Mouse (Mus musculus) olfactory bulb, adult 2 months (tissue): Measurements from ENCODE around the gene B4galt1. TPM values are rescaled to one million over a fixed set of nuclear protein-coding genes. Genes with fewer than 3 reads are reported as not detected.

Experiments
- H3K27ac ChIP-seq: fragments of 200-500 bp; 2 replicates; pipeline ENCODE4 v1.5.1; 2012; ENCODE audit warnings: low read depth, low read length; ENCODE audit not compliant: insufficient read depth
- H3K4me1 ChIP-seq: fragments of 200-500 bp; 2 replicates; pipeline ENCODE4 v1.6.1; 2012; ENCODE audit warnings: low read length; ENCODE audit not compliant: control insufficient read depth, insufficient read depth
- H3K4me3 ChIP-seq: fragments of 200-500 bp; 2 replicates; pipeline ENCODE4 v1.5.1; 2012; ENCODE audit warnings: mild to moderate bottlenecking, low read depth, low read length, moderate library complexity; ENCODE audit not compliant: insufficient read depth
- CTCF ChIP-seq: fragments of 200-500 bp; IDR thresholded peaks from 2 replicates; pipeline ENCODE4 v1.5.1; 2012; ENCODE audit warnings: low read depth, mild to moderate bottlenecking, low read length, moderate library complexity; ENCODE audit not compliant: insufficient read depth
- POLR2A ChIP-seq: fragments of 200-500 bp; IDR thresholded peaks from 2 replicates; pipeline ENCODE4 v1.6.1; 2012; ENCODE audit warnings: mild to moderate bottlenecking, low read depth, low read length, moderate library complexity; ENCODE audit not compliant: insufficient read depth
- WGBS: fragments of 180-500 bp; shearing (Covaris S2); methylation state at CpG from one replicate; pipeline ENCODE4 v1.1.7; 2018; 5-methylcytosine and 5-hydroxymethylcytosine counted together
- polyA plus RNA-seq: library from polyadenylated mRNA; stranded (reverse); fragments of >200 nt; gene quantifications from 2 replicates; pipeline ENCODE4 v1.2.4, GENCODE M21; 2012; ENCODE audit warnings: low replicate concordance; ENCODE audit not compliant: missing spikeins, insufficient read depth, insufficient read length

The B4galt1 gene
- polyA plus RNA-seq, 1 experiment, result not detected

GRCm38 (mm10) chr4:40818421-40818820 lies 35.4 kb downstream of the B4galt1 start:
- WGBS, result 88% methylated on average over 6 of the region's 6 CpGs
- Histone ChIP-seq H3K27ac (no peak overlapping the region), H3K4me3 (no peak overlapping the region), H3K4me1 (peaks cover 6% of the 10 kb centered on the region; the same call in 1 of the 2 replicates)
- TF ChIP-seq CTCF, result no peak
- no peak for TF ChIP-seq POLR2A

DNA sequence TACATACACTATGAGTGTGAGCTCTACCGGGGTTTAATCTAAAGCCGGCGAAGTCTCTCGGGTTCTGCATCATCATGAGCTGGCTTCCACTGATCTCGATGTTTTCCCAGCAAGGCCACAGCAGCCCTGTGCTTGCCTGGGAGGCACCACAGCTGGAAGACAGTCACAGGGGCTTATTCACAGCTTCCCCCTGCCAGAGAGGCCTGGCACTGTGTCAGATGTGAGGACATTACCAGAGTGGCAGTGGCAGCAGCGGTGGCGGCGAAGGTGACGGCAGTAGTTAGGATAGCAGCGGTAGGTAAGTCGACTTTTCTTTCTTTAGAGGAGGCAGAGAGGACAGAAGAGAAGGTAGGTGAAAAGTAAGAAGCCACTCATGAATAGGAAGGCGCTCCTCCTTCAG lies 35.9 kb downstream of the B4galt1 start:
- Histone ChIP-seq H3K4me1 (peaks cover 6% of the 10 kb centered on the region; the same call in 1 of the 2 replicates), H3K4me3 (no peak overlapping the region), H3K27ac (no peak overlapping the region)
- TF ChIP-seq POLR2A, result no peak
- no peak for TF ChIP-seq CTCF
- 77% methylated on average over 12 of the region's 12 CpGs for WGBS

GRCm38 (mm10) chr4:40815775-40816372 lies 37.9 kb downstream of the B4galt1 start:
- Histone ChIP-seq H3K27ac (no peak overlapping the region), H3K4me3 (no peak overlapping the region), H3K4me1 (peaks cover 9% of the 10 kb centered on the region; the same call in 1 of the 2 replicates)
- TF ChIP-seq POLR2A (no peak), CTCF (no peak)
- 60% methylated on average over 12 of the region's 12 CpGs for WGBS

DNA sequence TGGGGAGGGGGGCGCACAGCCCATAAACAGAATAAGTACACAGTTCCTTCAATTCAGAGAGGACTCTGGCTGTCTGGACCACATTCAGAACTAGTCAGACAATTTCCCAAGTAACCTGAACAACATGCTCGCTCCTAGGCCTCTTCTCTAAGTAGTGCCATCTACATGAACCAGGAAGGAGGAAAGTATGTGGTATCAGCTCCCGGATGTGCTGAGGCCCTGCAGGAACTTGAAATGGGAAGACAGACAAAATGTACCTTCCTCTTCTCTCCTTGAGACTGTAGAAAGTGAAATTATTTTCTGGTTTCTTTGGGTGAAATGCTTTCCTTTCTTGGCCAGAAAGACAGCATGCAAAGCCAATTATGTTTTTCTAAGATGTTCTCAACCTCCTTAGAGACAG lies 38.7 kb downstream of the B4galt1 start:
- 92% methylated on average over 3 of the region's 3 CpGs for WGBS
- peaks cover 9% of the 10 kb centered on the region; the same call in 1 of the 2 replicates for H3K4me1 ChIP-seq
- no peak overlapping the region for H3K4me3 ChIP-seq
- no peak overlapping the region for H3K27ac ChIP-seq
- TF ChIP-seq CTCF, result no peak

DNA sequence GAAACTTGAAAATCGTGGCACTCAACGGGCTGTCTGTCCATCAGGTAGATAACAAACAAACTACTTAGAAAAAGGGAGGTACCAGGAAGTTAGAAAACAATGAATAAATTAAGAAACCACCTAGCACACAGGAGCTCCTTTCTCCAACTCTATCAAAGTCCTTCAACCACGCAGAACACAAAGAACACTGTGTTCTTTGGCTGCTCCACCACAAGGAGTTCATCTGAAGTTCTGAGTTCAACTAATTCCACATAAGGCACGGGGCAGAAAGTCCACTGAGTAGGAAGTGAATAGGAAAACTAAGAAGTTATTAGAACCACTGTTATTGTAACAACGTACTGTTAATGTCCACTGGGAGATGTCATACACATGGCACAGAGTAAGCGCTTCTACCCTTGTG lies 39.4 kb downstream of the B4galt1 start:
- TF ChIP-seq POLR2A (no peak), CTCF (no peak)
- H3K4me3 ChIP-seq, result no peak overlapping the region
- no peak overlapping the region for H3K27ac ChIP-seq
- 83% methylated on average over 6 of the region's 6 CpGs for WGBS
- H3K4me1 ChIP-seq, result peaks cover 9% of the 10 kb centered on the region; the same call in 1 of the 2 replicates

DNA sequence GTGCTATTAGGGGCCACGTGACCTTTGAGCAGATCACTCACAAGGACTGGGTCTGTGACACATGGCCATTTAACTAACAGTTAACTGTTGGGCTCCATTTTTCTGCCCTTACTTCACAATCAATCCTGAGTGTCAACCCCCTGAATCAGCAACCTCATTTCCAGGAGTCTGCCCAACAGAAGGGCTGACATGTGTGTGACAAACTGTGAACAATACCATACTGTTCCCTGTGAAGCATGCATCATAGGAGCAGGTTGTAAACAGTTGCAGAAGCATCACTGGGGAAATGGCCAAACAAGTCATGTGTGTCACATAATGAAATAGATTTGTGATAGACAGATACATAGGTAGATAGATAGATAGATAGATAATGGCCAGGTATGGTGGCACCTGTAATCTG lies 40.9 kb downstream of the B4galt1 start:
- H3K27ac ChIP-seq, result no peak overlapping the region
- WGBS, result 92% methylated on average over 1 of the region's 1 CpGs
- H3K4me3 ChIP-seq, result no peak overlapping the region
- H3K4me1 ChIP-seq, result peaks cover 8% of the 10 kb centered on the region; the same call in 1 of the 2 replicates
- no peak for TF ChIP-seq CTCF
- TF ChIP-seq POLR2A, result no peak

DNA sequence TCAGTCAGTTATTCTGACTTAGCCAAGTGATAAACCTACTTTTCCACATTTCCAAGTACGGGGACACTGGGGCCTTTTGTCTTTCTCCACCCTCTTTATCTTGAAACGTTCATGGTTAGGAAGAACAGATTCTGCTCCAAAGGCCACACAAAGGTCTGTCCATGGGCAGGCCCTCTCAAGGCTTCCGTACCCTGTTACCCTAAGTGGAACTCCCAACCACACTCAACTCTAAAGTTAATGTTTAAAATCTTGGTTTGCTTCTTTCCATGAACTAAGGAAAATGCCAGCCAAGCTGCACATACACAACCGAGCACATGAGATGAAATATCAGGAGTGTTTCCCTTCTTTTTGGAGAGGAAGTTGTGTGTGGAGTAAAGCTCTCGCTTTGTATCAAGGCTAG lies 43.3 kb downstream of the B4galt1 start:
- H3K4me3 ChIP-seq, result no peak overlapping the region
- TF ChIP-seq CTCF (no peak), POLR2A (no peak)
- WGBS, result 91% methylated on average over 5 of the region's 5 CpGs

GRCm38 (mm10) chr4:40807382-40807781 lies 46.4 kb downstream of the B4galt1 start:
- TF ChIP-seq CTCF (no peak), POLR2A (no peak)
- Histone ChIP-seq H3K4me1 (0 out of 2 replicates have a peak, but pooled peaks cover 3% of the 10 kb centered on the region), H3K27ac (no peak overlapping the region), H3K4me3 (no peak overlapping the region)
- WGBS, result 92% methylated on average over 4 of the region's 4 CpGs

More for the DNA sequence above, 43.3 kb downstream of the B4galt1 start:
- H3K4me1 ChIP-seq, result 0 out of 2 replicates have a peak, but pooled peaks cover 3% of the 10 kb centered on the region
- no peak overlapping the region for H3K27ac ChIP-seq

DNA sequence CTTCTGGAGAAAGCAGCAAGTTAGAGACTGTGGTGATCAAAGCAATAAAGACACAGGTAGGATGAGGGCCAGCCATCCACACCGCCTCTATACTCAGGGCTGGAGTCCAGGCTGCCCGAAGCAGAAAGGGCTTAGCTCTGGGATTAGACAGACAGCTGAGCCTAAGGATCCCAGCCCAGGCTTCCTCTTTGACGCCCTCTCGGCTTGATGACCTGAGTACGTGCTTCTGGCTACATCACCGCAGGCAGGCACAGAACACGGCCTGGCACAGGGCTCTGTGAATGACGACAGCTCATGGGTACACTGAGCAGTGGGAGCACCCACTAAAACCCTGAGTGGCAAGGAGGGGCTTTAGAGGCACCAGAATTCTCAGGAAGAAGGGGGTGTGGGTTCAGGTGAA lies 48.4 kb downstream of the B4galt1 start:
- WGBS, result 92% methylated on average over 8 of the region's 8 CpGs

DNA sequence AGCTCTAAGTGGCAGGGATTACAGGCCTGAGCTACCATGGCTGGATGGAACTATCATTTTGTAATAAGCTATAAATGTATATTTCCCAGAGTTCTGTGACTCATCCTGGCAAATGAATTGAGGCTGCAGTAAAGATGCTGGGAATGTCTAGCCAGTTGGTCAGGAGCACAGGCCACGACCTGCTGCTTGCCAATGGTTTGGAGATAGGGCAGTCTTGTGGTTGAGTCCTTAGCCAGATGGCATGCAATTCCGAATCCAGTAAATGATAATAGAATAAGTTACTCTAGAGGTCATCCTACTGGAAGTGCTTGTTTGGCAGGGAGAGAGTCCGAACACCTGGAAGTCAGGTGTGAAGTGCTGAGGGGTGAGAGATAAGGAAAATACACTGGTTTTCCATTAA lies 51.0 kb downstream of the B4galt1 start:
- Histone ChIP-seq H3K4me1 (no peaks in the 10 kb centered on the region), H3K4me3 (no peak overlapping the region), H3K27ac (no peak overlapping the region)
- no peak for TF ChIP-seq POLR2A
- no peak for TF ChIP-seq CTCF
- 96% methylated on average over 3 of the region's 3 CpGs for WGBS

More for the DNA sequence above, 48.4 kb downstream of the B4galt1 start:
- Histone ChIP-seq H3K4me3 (no peak overlapping the region), H3K27ac (no peak overlapping the region), H3K4me1 (no peaks in the 10 kb centered on the region)
- TF ChIP-seq POLR2A (no peak), CTCF (no peak)
